Mouse (Mus musculus): ENCODE measurements around the gene Slc25a26. TPM values are rescaled to one million over a fixed set of nuclear protein-coding genes. Genes with fewer than 3 reads are reported as not detected.

The Slc25a26 gene
- polyA plus RNA-seq, 1 experiment: 26.7 TPM

- no peaks in the 10 kb centered on the region for H3K36me3 ChIP-seq (ENCODE audit: control insufficient read depth, insufficient read depth, low read length)
- no peak overlapping the region for H3K27ac ChIP-seq (ENCODE audit: control insufficient read depth, insufficient read depth, low read depth, low read length)
- H3K4me3 ChIP-seq (ENCODE audit: control insufficient read depth, low read depth, low read length): no peak overlapping the region
- TF ChIP-seq CTCF (IDR thresholded peaks at IDR 0.05; ENCODE audit: control insufficient read depth, insufficient read depth, insufficient replicate concordance, low read depth, low read length): no peak
- TF ChIP-seq POLR2A (IDR thresholded peaks at IDR 0.05; ENCODE audit: control insufficient read depth, low read depth, low read length): no peak
- H3K27me3 ChIP-seq (ENCODE audit: control insufficient read depth, insufficient read depth, low read length): no peaks in the 10 kb centered on the region
- H3K4me1 ChIP-seq (ENCODE audit: control insufficient read depth, insufficient read depth, low read length): peaks cover 5% of the 10 kb centered on the region
Observed at GRCm38 (mm10) chr6:94647574-94648430, 147.7 kb downstream of the Slc25a26 start.

- no peak overlapping the region for H3K27ac ChIP-seq (ENCODE audit: control insufficient read depth, insufficient read depth, low read depth, low read length)
Observed at GRCm38 (mm10) chr6:94648496-94648895, 148.4 kb downstream of the Slc25a26 start.

DNA sequence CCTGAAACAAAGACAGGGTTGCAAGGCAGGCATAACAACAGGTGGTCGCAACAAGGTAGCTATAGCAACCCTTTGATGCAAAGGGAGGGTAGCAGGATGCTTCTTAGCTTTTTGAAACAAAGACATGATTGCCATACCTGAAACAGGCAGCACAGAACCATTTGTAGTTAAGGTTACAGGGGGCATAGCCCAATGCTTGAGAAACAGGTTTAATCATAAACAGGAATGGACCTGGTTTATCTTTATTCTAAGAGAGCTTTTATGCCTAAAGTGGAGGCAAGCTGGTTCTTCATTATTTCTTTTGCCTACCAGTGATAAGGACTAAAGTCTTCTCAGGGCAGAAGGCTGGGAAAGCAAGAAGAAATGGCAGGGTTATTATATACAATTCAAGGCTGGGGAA is 149.5 kb downstream of the Slc25a26 start:
- Histone ChIP-seq H3K27me3 (ENCODE audit: control insufficient read depth, insufficient read depth, low read length) (no peaks in the 10 kb centered on the region), H3K4me1 (ENCODE audit: control insufficient read depth, insufficient read depth, low read length) (peaks cover 5% of the 10 kb centered on the region), H3K36me3 (ENCODE audit: control insufficient read depth, insufficient read depth, low read length) (no peaks in the 10 kb centered on the region), H3K4me3 (ENCODE audit: control insufficient read depth, low read depth, low read length) (no peak overlapping the region), H3K27ac (ENCODE audit: control insufficient read depth, insufficient read depth, low read depth, low read length) (no peak overlapping the region)
- TF ChIP-seq POLR2A (IDR thresholded peaks at IDR 0.05; ENCODE audit: control insufficient read depth, low read depth, low read length) (no peak), CTCF (IDR thresholded peaks at IDR 0.05; ENCODE audit: control insufficient read depth, insufficient read depth, insufficient replicate concordance, low read depth, low read length) (no peak)

More at GRCm38 (mm10) chr6:94648496-94648895, 148.4 kb downstream of the Slc25a26 start:
- Histone ChIP-seq H3K4me3 (ENCODE audit: control insufficient read depth, low read depth, low read length) (no peak overlapping the region), H3K4me1 (ENCODE audit: control insufficient read depth, insufficient read depth, low read length) (peaks cover 5% of the 10 kb centered on the region), H3K36me3 (ENCODE audit: control insufficient read depth, insufficient read depth, low read length) (no peaks in the 10 kb centered on the region), H3K27me3 (ENCODE audit: control insufficient read depth, insufficient read depth, low read length) (no peaks in the 10 kb centered on the region)
- TF ChIP-seq CTCF (IDR thresholded peaks at IDR 0.05; ENCODE audit: control insufficient read depth, insufficient read depth, insufficient replicate concordance, low read depth, low read length): no peak
- TF ChIP-seq POLR2A (IDR thresholded peaks at IDR 0.05; ENCODE audit: control insufficient read depth, low read depth, low read length): no peak

GRCm38 (mm10) chr6:94651541-94651940 is 151.4 kb downstream of the Slc25a26 start:
- no peaks in the 10 kb centered on the region; the same call in 1 of the 2 replicates for H3K4me1 ChIP-seq (ENCODE audit: control insufficient read depth, insufficient read depth, low read length)
- H3K36me3 ChIP-seq (ENCODE audit: control insufficient read depth, insufficient read depth, low read length): no peaks in the 10 kb centered on the region
- TF ChIP-seq CTCF (IDR thresholded peaks at IDR 0.05; ENCODE audit: control insufficient read depth, insufficient read depth, insufficient replicate concordance, low read depth, low read length) (no peak), POLR2A (IDR thresholded peaks at IDR 0.05; ENCODE audit: control insufficient read depth, low read depth, low read length) (no peak)
- no peaks in the 10 kb centered on the region for H3K27me3 ChIP-seq (ENCODE audit: control insufficient read depth, insufficient read depth, low read length)
- H3K27ac ChIP-seq (ENCODE audit: control insufficient read depth, insufficient read depth, low read depth, low read length): no peak overlapping the region
- no peak overlapping the region for H3K4me3 ChIP-seq (ENCODE audit: control insufficient read depth, low read depth, low read length)

DNA sequence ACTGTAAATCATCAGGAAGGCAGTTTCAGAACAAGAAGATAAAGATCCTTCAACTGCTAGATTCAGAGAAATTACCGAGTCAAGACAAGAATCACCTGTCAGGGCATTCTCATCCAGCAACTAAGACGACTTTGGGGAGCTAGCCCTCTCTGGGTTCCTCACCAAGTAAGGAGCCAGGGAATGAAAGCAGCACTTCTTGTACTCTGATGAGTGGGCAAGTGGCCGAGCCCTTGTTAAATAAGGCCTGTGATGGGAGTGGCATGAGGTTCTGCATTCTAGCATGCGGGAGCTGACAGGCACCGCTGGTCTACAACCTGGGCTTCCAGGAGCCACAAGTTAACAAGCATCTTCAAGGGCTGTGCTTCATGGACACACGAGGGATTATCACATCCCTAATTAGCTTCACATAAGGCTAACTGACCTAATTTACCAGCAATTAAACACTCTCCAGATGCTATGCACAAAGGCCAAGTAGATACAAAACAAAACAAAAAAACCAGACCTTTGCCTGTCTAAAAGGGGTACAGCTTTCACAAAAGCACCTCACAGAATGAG is 152.6 kb downstream of the Slc25a26 start:
- Histone ChIP-seq H3K4me1 (ENCODE audit: control insufficient read depth, insufficient read depth, low read length) (no peaks in the 10 kb centered on the region; the same call in 1 of the 2 replicates), H3K4me3 (ENCODE audit: control insufficient read depth, low read depth, low read length) (no peak overlapping the region), H3K36me3 (ENCODE audit: control insufficient read depth, insufficient read depth, low read length) (no peaks in the 10 kb centered on the region)

DNA sequence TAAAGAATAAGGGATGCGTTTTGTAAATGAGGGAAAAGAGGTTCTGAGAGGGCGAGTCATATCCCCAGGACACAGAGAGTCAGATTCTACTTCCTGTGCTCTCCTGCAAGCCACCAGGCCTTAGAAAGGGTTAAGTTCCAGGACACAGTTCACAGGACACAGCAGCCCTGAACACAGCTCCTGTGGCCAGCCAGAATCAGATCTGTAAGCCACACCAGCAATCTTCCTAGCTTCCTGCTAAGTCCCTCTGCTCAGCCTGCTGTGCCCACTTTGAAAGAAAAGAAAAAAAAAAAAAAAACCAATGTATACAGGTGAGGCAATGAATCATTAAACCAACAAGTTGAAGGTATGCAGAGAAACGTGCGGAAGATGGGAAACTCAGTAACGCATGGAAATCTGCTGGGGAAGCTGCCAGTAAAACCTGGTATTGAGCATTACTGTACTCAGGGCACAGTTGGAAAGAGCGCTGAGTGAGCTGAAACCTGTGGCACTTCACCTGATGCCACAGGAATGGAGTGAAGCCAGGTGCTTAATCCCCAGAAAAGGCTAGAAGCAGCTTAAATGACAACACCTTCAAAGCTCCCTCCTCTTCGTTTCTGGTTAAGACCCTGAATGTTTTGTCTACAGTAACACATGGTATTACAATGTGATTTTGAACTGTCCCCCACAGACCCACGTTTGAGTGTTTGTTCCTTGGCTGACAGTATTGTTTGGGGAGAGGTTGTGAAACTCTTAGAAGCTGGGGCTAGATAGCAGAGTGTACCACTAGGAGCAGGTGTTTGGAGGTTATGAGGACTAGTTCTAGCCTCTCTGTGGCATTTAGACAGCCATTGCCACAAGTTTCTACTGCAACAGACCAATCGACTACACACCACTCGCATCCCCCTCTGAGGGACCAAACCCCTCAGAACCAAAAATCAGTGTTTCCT is 153.5 kb downstream of the Slc25a26 start:
- no peak for TF ChIP-seq CTCF (IDR thresholded peaks at IDR 0.05; ENCODE audit: control insufficient read depth, insufficient read depth, insufficient replicate concordance, low read depth, low read length)
- Histone ChIP-seq H3K4me1 (ENCODE audit: control insufficient read depth, insufficient read depth, low read length) (peaks cover 2% of the 10 kb centered on the region), H3K36me3 (ENCODE audit: control insufficient read depth, insufficient read depth, low read length) (no peaks in the 10 kb centered on the region), H3K27me3 (ENCODE audit: control insufficient read depth, insufficient read depth, low read length) (no peaks in the 10 kb centered on the region), H3K27ac (ENCODE audit: control insufficient read depth, insufficient read depth, low read depth, low read length) (no peak overlapping the region), H3K4me3 (ENCODE audit: control insufficient read depth, low read depth, low read length) (no peak overlapping the region)

More for the DNA sequence above, 152.6 kb downstream of the Slc25a26 start:
- Histone ChIP-seq H3K27ac (ENCODE audit: control insufficient read depth, insufficient read depth, low read depth, low read length) (no peak overlapping the region), H3K27me3 (ENCODE audit: control insufficient read depth, insufficient read depth, low read length) (no peaks in the 10 kb centered on the region)
- TF ChIP-seq POLR2A (IDR thresholded peaks at IDR 0.05; ENCODE audit: control insufficient read depth, low read depth, low read length): no peak
- TF ChIP-seq CTCF (IDR thresholded peaks at IDR 0.05; ENCODE audit: control insufficient read depth, insufficient read depth, insufficient replicate concordance, low read depth, low read length): no peak

Other genes with a start within 250 kb of the Slc25a26 start
- 9.2 and 11.1 TPM in 2 replicates for gene Magi1, start 216.4 kb upstream of the Slc25a26 start, polyA plus RNA-seq (2012; rRNA removed)
- gene Lrig1, start 199.8 kb downstream of the Slc25a26 start, polyA plus RNA-seq (2012; rRNA removed): 2.9 and 3.3 TPM in 2 replicates

All from testis, adult 2 months (tissue).